Mouse (Mus musculus) C2C12 (cell line): ENCODE results near the gene Prss54. TPM values are rescaled to one million over a fixed set of nuclear protein-coding genes. Genes with fewer than 3 reads are reported as not detected.
A peak's percentile ranks its signal among the peaks of the same experiment; 100 is the strongest.
"Not testable (repeated sequence)": the region's sequence is repeated elsewhere in the genome, so short reads cannot be mapped to it uniquely, and the experiment has no call there.

ENCODE experiments used
- H3K27me3 ChIP-seq: one replicate; pipeline ENCODE4 v1.6.1; 2011; ENCODE audit not compliant: control insufficient read depth, insufficient read depth, insufficient read length
- H3K36me3 ChIP-seq: one replicate; pipeline ENCODE4 v1.6.1; 2011; ENCODE audit not compliant: control insufficient read depth, insufficient read depth
- H3K4me3 ChIP-seq: one replicate; pipeline ENCODE4 v1.5.1; 2011; ENCODE audit warnings: mild to moderate bottlenecking, control low read depth; ENCODE audit not compliant: poor library complexity, insufficient read depth, severe bottlenecking
- H3K79me2 ChIP-seq: one replicate; pipeline ENCODE4 v1.6.1; 2011; ENCODE audit not compliant: control insufficient read depth, insufficient read depth
- H3K79me3 ChIP-seq: one replicate; pipeline ENCODE4 v1.6.1; 2011; ENCODE audit warnings: low read depth, control low read depth
- H3ac ChIP-seq: one replicate; pipeline ENCODE3; 2011; ENCODE audit warnings: low read depth; ENCODE audit not compliant: control insufficient read depth, insufficient read length
- CEBPB ChIP-seq: IDR thresholded peaks from one replicate; pipeline ENCODE4 v1.6.1; 2011; ENCODE audit warnings: low read depth, mild to moderate bottlenecking, control low read depth, moderate library complexity
- CTCF ChIP-seq: IDR thresholded peaks from one replicate; pipeline ENCODE4 v1.5.1; 2011; ENCODE audit not compliant: control insufficient read depth, insufficient read depth, insufficient read length
- FOSL1 ChIP-seq: IDR thresholded peaks from one replicate; pipeline ENCODE4 v1.8.0; 2011; ENCODE audit warnings: mild to moderate bottlenecking, low read length; ENCODE audit not compliant: poor library complexity, insufficient read depth, severe bottlenecking
- MAX ChIP-seq: IDR thresholded peaks from one replicate; pipeline ENCODE4 v1.6.1; 2011; ENCODE audit warnings: mild to moderate bottlenecking, control low read depth
- MYOD1 ChIP-seq: IDR thresholded peaks from one replicate; pipeline ENCODE4 v1.6.1; 2011; ENCODE audit warnings: low read depth; ENCODE audit not compliant: control insufficient read depth, insufficient read length
- MYOG ChIP-seq: IDR thresholded peaks from one replicate; pipeline ENCODE4 v1.6.1; 2011; ENCODE audit not compliant: control insufficient read depth, insufficient read length; ENCODE audit errors: extremely low read depth
- USF1 ChIP-seq: IDR thresholded peaks from one replicate; pipeline ENCODE4 v1.6.1; 2011; ENCODE audit warnings: low read depth, mild to moderate bottlenecking, control low read depth, moderate library complexity
- polyA plus RNA-seq: library from polyadenylated mRNA; unstranded; fragments of >200 nt; fragmentation: generic; extraction: Trizol; gene quantifications from one replicate; pipeline ENCODE4 v1.2.1, GENCODE M21; 2012; ENCODE audit warnings: missing spikeins

Prss54 gene
- polyA plus RNA-seq, 1 experiment, result not detected

- H3K27me3 ChIP-seq, result no peaks in the 10 kb centered on the region
- no peak overlapping the region for H3K4me3 ChIP-seq
- no peaks in the 10 kb centered on the region for H3K36me3 ChIP-seq
- no peak overlapping the region for H3ac ChIP-seq
- H3K79me3 ChIP-seq, result no peaks in the 10 kb centered on the region
- H3K79me2 ChIP-seq, result no peaks in the 10 kb centered on the region
- no peak for TF ChIP-seq MYOG
- TF ChIP-seq MAX, result no peak
- no peak for TF ChIP-seq MYOD1
- TF ChIP-seq CTCF, result no peak
- no peak for TF ChIP-seq FOSL1
- no peak for TF ChIP-seq CEBPB
- TF ChIP-seq USF1, result no peak
These were observed 33.3 kb upstream of the Prss54 start for GRCm38 (mm10) chr8:95609406-95609805.

DNA sequence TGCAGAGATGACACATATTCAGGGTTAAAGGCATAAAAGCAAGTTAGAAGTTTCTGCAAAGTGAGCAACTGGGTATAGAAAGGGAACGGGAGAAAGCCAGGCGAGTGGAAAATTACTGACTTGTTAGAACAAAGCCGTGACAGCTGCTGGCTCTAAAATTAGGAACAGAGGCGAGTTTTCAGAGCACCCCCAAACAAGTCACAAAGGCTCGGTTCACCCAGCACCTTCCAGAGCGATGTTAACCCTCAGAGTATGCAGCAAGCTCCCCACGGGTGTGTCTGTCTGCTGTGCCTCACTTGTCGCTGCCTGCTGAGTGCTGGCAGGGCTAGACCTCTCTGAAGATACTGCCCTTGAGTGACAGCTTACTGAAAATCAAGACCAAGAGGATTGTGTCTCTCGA, 31.1 kb upstream of the Prss54 start:
- Histone ChIP-seq H3K36me3 (no peaks in the 10 kb centered on the region), H3K79me2 (no peaks in the 10 kb centered on the region), H3ac (no peak overlapping the region), H3K79me3 (no peaks in the 10 kb centered on the region), H3K27me3 (no peaks in the 10 kb centered on the region), H3K4me3 (no peak overlapping the region)
- TF ChIP-seq FOSL1, result no peak
- TF ChIP-seq MYOD1, result peak; percentile 21

GRCm38 (mm10) chr8:95606509-95606908, 30.4 kb upstream of the Prss54 start:
- not testable (repeated sequence) for H3K4me3 ChIP-seq, H3K79me3 ChIP-seq, H3K79me2 ChIP-seq, H3K27me3 ChIP-seq, H3ac ChIP-seq, H3K36me3 ChIP-seq

DNA sequence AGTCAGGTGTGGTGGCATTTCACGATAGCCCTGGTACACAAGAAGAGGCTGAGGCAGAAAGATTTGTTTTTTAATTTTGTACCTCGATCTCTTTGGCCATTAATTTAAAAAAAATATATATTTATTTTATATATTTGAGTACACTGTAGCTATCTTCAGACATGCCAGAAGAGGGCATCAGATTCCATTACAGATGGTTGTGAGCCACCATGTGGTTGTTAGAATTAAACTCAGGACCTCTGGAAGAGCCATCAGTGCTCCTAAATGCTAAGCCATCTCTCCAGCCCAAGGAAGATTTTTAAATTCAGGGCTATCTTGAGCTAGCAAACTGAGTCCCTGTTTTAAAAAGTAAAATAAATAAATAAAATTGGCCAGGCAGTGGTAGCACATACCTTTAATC, 26.0 kb upstream of the Prss54 start:
- H3K36me3 ChIP-seq, result no peaks in the 10 kb centered on the region
- H3K27me3 ChIP-seq, result peaks cover 3% of the 10 kb centered on the region
- no peak for TF ChIP-seq CTCF
- TF ChIP-seq MAX, result no peak
- no peak for TF ChIP-seq MYOD1
- no peak for TF ChIP-seq USF1
- TF ChIP-seq FOSL1, result no peak
- no peak for TF ChIP-seq MYOG
- no peak for TF ChIP-seq CEBPB
- H3K4me3 ChIP-seq, result no peak overlapping the region
- H3K79me2 ChIP-seq, result no peaks in the 10 kb centered on the region
- no peaks in the 10 kb centered on the region for H3K79me3 ChIP-seq
- H3ac ChIP-seq, result no peak overlapping the region

- H3K4me3 ChIP-seq, result no peak overlapping the region
- H3ac ChIP-seq, result no peak overlapping the region
- TF ChIP-seq CEBPB (no peak), CTCF (no peak), FOSL1 (no peak), MYOD1 (no peak), MAX (no peak), USF1 (no peak), MYOG (no peak)
- no peaks in the 10 kb centered on the region for H3K36me3 ChIP-seq
- H3K79me2 ChIP-seq, result no peaks in the 10 kb centered on the region
- H3K79me3 ChIP-seq, result no peaks in the 10 kb centered on the region
- H3K27me3 ChIP-seq, result peaks cover 3% of the 10 kb centered on the region
These were observed 25.2 kb upstream of the Prss54 start for GRCm38 (mm10) chr8:95601306-95601705.

GRCm38 (mm10) chr8:95599861-95600260, 23.7 kb upstream of the Prss54 start:
- TF ChIP-seq USF1 (no peak), CTCF (peak; percentile 45)
- H3K36me3 ChIP-seq, result no peaks in the 10 kb centered on the region
- H3K79me2 ChIP-seq, result no peaks in the 10 kb centered on the region
- no peaks in the 10 kb centered on the region for H3K79me3 ChIP-seq
- peaks cover 3% of the 10 kb centered on the region for H3K27me3 ChIP-seq
- H3ac ChIP-seq, result no peak overlapping the region
- no peak overlapping the region for H3K4me3 ChIP-seq

DNA sequence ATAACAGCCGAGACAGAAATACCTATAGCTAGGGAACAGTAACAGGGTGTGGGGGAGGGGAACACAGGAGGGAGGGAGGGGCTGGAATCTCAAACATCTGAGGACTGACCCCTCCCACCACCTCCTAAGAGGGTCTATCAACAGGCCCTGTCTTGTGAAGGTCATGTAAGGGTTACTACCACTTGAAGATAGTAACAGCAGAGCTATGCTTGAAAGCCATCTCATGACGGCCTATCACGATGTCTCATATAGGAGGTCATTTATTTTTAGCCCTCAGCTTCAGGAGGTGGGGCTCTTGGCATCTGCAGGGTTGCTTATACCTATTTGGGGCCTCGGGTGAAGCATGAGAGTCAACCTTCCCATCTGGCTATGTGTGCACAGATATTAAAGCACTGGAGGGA, 20.7 kb upstream of the Prss54 start:
- Histone ChIP-seq H3K79me2 (no peaks in the 10 kb centered on the region), H3K4me3 (no peak overlapping the region), H3K36me3 (no peaks in the 10 kb centered on the region), H3K27me3 (peaks cover 3% of the 10 kb centered on the region), H3K79me3 (no peaks in the 10 kb centered on the region), H3ac (no peak overlapping the region)
- TF ChIP-seq MAX (no peak), MYOD1 (no peak), USF1 (no peak), FOSL1 (no peak), CEBPB (no peak), CTCF (no peak), MYOG (no peak)
